Mouse (Mus musculus) C2C12 (cell line): ENCODE results near the gene Papss2.

ENCODE experiments used
- CEBPB ChIP-seq: IDR thresholded peaks from one replicate; pipeline ENCODE4 v1.6.1; 2011; ENCODE audit warnings: low read depth, mild to moderate bottlenecking, control low read depth, moderate library complexity
- CTCF ChIP-seq: IDR thresholded peaks from one replicate; pipeline ENCODE4 v1.5.1; 2011; ENCODE audit not compliant: control insufficient read depth, insufficient read depth, insufficient read length
- FOSL1 ChIP-seq: IDR thresholded peaks from one replicate; pipeline ENCODE4 v1.8.0; 2011; ENCODE audit warnings: mild to moderate bottlenecking, low read length; ENCODE audit not compliant: poor library complexity, insufficient read depth, severe bottlenecking
- MAX ChIP-seq: IDR thresholded peaks from one replicate; pipeline ENCODE4 v1.6.1; 2011; ENCODE audit warnings: mild to moderate bottlenecking, control low read depth
- MYOD1 ChIP-seq: IDR thresholded peaks from one replicate; pipeline ENCODE4 v1.6.1; 2011; ENCODE audit warnings: low read depth; ENCODE audit not compliant: control insufficient read depth, insufficient read length
- MYOG ChIP-seq: IDR thresholded peaks from one replicate; pipeline ENCODE4 v1.6.1; 2011; ENCODE audit not compliant: control insufficient read depth, insufficient read length; ENCODE audit errors: extremely low read depth
- USF1 ChIP-seq: IDR thresholded peaks from one replicate; pipeline ENCODE4 v1.6.1; 2011; ENCODE audit warnings: low read depth, mild to moderate bottlenecking, control low read depth, moderate library complexity

GRCm38 (mm10) chr19:32593870-32594269 lies 1.7 kb upstream of the Papss2 start:
- TF ChIP-seq CTCF (no peak), CEBPB (no peak), MYOG (no peak), USF1 (no peak), MYOD1 (no peak), FOSL1 (no peak), MAX (no peak)
